Mouse (Mus musculus): Measurements from ENCODE around the gene Nt5c1b.

The Nt5c1b gene

DNA sequence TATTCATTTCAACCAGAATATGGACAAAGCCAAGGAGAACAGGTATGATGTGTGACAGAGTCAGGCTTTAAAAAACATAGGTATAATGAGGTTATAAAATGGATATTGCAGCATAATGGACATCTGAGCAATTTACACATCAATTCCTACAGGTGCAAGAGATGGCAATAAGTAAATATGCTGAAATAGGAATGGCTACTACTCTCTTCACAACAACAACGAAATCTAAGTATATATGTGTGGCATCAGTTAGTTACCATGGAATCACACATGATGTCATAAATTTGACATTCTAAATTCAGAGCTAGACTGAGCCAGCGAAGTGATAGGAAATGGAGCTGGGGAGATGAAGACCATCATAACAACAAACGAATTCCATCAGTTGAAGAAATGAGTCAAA, at the start of gene Nt5c1b:
Gene Nt5c1b, plus strand, starts transcription at position 301 of the 400 bp plus-strand sequence.
- in situ Hi-C loops (cut with MboI) = no loop called here

DNA sequence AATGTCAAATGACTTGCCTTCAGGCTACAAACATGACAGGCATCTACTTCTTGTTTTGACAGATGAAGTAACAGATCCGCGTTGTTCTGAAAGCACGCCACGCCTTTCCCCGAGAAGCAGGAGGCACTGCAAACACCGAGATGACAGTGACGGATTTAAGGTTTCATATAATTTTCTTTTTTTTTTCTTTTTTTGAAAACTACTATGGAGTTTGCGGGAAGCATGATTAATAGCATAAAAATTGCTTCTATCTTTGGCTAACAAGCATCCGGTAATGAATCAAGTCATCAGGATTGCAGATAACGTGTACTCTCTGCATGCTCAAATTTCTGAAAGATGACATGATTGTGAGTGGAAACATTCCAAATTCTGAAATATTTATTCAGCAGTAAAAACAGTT, 42.1 kb upstream of the Nt5c1b start:
- in situ Hi-C loops (cut with MboI) = no loop called here

DNA sequence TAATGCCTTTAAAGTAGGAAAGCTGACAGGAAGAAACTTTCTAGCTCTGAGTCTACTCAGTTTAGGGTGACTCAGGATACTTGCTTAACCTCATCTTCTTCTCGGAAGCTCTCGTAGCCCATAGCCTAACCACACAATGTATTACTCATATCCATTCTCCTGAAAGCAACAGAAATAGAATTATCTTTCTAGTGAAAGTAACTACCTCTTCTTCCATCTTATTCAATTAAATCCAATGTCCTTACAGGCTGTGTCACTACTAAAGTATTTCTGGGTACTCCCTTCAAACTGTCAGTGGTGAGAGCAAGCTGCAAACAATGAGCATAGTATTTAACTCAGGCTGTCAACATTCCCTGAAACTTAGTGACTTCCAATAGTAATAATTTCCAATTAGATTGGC, 40.3 kb upstream of the Nt5c1b start:
- in situ Hi-C loops (cut with MboI) = no loop called here

DNA sequence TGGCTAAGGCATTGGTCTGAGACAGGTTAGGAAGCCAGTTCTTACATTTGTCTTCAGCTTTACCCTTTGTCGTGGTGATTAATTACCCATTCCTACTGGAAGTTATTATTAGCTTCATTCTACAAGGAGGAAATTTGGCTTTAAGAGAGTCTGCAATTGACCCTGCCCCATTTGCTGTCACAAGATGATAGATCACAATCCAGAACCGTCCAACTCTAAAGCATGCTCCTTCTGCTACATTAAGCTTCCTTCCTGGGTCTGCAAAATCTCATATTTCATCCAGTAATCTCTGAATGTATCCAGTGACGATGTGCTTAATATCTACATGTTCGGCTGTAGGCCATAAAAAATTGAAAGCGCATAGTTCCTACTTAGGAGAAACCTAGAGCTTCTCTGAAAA, 29.2 kb upstream of the Nt5c1b start:
- in situ Hi-C loops (cut with MboI) = no loop called here

DNA sequence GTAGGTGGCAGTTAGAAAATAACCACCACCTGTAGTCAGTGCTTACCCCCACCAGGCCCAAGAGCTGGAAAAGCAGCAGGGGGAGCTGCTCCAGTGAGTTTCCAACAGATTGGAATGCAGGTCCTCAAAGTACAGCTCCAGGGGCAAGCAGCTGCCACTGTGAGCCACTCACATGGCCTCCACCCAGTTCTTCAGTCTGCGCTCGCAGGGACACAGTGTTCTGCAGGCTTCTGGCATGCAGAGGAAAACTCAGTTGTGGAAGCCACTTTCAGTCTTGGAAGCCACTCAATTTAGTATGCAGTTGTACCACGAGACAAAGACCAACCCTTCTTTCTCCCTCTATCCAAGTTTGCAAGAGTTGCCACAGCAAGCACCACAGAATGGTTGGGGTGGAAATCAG, 19.1 kb upstream of the Nt5c1b start:
- in situ Hi-C loops (cut with MboI) = no loop called here

DNA sequence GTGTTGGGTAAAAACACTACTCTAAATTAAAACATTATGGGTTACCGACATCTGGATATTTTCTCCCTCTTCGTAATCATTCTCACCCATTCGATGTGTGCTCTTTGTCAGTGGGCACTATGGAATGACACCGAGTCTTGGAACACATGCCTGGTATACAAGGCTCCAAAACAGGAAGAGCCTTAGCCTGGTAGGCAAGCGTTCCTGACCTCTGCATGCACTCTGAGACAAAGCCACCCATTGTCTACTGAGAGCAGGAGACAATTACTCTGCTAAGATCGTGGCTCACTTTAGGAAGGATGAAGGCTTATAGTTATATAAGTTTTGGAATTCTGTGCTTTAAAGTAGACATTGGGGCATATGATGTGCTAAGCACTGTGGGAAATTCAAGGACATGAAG, 12.0 kb upstream of the Nt5c1b start:
- in situ Hi-C loops (cut with MboI) = no loop called here

DNA sequence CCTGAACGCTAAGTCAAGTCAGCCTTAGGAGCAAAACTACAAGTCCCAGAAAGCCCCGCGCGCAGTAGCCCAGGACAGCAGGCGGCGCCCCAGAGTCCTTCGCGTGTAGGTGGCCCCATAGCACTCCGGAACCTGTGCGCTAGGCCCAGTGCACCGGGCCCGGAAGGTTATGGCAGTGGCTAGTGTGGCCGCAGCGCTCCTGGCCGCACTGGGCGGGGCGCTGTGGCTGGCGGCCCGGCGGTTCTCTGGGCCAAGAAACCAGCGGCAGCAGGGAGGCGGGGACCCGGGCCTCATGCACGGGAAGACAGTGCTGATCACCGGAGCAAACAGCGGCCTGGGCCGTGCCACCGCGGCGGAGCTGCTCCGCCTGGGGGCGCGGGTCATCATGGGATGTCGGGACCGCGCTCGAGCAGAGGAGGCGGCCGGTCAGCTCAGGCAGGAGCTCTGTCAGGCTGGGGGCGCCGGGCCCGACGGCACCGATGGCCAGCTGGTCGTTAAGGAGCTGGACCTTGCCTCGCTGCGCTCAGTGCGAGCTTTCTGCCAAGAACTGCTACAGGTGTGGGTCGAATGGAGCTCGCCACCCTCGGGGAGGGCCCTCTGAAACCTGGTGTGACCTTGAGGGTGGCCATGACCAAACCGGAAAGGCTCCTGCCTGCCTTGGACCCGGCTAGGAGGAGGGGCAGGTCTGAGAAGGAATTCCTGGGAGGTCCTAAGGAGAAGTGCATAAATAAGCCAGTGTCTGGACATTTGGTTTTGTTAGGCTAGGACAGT, 21.1 kb downstream of the Nt5c1b start, which contains the start of gene Rdh14:
Gene Rdh14, plus strand, starts transcription at position 102 of the 771 bp plus-strand sequence.
- in situ Hi-C loops (cut with MboI) = no loop called here

DNA sequence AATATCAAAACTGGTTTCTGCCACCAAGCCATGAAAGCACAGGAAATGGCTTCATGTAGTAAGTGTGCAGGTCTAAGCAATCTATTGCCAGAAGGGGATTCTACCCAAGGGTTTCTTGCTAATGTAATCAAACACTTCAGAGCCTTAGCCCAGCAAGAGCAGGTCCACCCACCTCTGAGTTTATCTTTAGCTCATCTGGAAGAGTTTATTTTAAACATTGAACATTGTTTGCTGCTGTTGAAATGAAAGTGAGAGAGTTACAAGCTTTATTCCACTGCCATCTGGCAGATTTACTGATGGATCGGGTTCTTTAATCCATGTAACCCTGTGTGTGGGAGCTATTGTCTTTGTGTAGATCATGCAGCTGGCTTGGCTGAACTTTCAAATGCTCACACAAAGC, 31.0 kb downstream of the Nt5c1b start:
- in situ Hi-C loops (cut with MboI) = no loop called here

DNA sequence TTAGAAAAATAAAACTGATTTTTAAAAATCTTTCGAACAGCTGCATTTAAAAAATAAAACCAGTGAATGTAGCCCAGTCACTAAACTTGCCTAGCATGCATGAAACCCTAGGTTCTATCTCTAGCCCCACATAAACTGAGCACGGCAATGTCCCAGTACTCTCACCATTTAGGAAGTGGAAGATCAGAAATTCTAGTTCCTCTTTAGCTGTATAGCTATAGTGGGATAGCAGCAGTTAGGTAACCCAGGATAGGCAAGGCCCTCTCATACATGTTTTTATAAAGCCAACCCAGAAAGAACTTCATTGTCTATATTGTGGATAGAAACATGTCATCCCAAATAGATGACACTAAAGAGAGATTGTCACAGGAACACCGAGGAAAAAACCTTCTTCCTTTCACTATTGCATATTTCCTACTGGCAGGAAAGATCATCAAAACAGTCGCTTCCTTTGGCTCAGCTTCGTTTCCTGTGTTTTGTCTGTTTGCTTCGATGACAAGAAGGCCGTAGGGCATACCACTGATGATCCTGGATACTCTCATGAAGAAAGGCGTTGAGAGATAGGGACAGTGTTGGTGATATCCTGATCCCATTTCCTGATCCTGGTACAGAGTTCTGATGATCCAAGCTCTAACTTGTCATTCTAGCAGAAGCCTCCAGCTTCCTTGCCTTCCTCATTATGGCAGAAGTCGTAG, 32.8 kb downstream of the Nt5c1b start:
- in situ Hi-C loops (cut with MboI) = no loop called here

DNA sequence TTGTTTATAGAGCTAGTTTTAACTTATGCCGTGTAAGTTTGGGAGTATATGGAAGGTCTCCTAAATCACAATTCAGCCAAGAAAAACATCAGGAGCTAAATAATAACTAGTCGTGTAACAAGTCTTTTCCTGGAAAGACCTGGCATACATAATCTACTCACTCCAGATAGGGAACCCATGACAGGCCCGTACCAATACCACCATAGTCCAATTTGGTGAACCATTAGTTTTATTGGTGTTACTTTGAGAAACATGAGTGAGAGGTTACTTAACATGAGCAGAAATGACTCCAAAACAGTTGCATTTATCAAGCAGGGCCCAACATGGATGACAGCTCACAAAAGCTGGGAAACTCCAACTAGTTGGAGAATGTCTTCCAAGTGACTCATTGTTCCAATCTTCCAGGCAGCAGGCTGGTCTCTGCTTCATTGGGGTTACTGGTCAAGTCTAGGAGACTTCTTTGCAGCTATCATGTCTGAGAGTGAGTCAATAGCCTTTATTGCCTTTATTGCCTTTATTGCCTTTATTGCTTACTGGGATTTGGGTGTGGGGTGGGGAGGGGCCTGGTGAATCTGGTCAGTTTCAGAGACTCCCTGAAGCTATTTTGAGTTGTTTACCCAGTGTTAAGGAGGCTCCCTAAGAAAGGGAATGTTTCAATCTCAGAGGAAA, 40.9 kb downstream of the Nt5c1b start:
- in situ Hi-C loops (cut with MboI) = no loop called here

DNA sequence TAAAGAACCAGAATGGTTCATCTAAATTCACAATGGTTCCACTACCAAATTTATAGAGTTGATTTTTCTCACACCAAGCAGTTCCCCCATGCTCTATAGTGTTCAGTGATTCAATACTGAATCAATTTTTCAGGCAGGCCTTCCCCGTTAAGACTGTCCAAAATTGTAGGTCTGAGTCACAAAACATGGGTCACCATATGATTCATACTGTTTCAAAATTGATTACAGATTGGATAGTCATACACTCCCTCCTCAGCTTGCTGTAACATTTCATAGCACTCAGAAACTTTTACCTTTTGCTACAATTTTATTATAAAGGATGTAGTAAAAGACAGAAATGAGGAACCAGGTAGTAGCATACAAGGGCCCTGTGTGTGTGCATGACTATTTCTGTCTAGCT, 41.7 kb downstream of the Nt5c1b start:
- in situ Hi-C loops (cut with MboI) = no loop called here

DNA sequence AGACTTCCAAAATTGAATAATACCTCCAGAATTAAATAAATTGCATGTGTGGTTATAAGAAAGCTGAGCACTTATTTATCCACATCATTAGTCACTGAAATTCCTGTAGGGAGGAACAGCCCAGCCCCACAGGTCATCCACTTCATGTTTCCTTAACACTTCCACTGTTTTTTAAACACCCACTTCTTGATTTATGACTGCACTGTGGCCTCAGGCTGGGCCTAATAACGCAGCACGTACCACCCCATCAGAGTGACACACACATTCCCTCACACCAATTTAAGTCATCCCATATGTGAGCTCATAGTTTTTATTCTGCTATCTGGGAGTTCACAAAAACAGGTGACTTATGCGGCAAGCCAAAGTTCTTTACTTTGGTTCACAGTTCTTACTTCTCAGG, 52.6 kb downstream of the Nt5c1b start:
- in situ Hi-C loops (cut with MboI) = no loop called here

DNA sequence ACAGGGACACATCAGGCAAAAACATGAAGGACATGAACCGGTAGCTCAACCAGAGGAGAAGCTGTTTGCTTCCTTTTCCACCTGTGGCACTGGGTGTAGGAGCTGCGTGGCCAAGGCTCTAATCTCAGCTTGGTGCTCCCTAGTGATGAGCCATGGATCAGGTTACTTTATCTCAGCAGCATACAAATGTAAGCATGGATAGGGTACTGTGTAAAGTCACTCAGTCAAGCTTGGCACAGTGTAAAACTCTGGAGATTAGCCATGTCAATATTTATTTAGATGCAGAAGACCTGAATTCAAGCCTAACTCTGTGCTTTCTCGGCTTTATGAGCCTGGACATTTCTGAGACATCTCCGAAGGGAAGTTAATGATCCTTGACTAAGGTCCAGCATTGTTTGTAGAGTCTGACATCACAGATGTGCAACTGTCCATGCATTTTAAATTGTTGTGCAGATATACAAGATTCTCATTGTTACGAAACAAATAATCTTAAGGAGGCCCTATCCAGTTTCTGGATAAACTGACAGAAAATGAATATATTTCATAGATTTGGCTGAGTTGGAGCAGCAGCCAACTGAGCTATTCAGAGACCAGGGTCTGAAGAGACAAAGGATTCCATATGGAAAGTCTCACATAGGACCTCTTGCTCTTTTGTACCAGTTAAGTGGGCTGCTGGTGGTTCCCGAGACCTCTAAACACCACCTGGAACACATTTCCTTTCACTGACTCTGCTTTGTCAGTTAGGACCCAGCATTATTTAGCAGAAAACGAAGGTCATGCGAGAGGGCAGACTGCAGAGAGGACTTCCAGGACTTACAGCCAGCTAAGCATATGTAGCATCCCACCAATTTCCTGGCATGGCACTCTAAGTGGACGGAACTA, 56.5 kb downstream of the Nt5c1b start:
- in situ Hi-C loops (cut with MboI) = no loop called here

DNA sequence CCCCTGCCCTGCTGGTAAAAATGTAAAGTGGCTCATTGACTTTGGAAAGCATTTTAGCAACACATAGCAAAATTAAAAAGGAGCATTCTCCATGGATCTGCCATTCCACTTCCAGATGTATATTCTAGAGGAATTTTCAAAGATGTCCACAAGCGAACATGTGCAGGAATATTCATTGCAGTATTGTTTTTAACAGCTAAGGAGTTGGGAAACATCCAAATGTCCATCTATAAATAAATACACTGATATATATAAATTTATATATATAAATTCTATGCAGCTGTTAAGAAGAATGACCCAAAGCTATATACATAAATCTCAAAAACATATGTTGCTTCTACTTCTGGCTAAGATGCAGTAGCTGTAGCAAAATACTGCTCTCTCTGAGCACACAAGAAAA, 61.2 kb downstream of the Nt5c1b start:
- in situ Hi-C loops (cut with MboI) = loop anchor here (10.0 kb wide), 1 partner anchor 1376 kb away; no protein-coding TSS in a partner anchor

DNA sequence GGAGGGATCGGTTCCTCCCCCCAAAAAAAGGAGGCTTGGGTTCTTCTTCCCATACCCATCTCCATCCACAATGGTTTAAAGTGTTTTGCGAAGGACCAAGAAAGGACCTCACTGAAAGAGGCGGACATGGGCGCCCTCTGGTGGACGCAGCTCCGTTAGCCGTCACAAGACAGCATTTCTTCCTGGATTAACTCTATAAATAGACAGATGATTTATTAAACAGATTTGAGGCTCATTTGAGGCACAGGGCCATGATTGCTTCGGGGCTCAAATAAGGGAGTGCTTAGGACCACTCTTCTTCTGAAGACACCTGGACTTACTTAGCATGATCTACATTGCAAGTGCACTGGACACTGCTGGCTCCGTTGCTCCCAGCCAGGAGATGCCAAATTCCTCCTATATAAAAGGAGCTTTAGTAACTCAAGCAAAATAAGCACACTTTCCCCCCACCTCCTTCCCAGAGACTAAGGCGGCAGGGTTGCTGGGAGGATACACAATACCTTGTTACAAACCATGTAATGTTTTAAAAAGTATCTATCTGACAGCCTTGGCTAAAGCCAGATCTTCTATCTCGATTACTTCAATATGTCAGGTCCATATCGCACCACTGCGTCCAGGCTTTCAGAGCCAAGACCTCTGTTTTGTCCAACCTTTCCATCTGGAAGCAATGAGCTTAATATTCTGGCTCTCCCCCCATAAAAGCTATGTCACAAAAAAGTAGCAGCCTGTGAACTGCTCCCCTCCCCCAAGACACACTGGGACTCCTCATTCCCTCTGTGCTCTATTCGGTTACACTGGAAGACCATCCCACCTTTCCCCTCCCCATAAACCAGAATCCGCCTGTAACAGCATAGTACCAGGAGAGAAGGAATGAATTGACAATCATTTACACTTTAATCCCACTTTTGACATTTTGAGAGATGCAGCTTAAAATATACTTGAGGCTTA, 68.6 kb downstream of the Nt5c1b start:
- in situ Hi-C loops (cut with MboI) = loop anchor here (10.0 kb wide), 1 partner anchor 1384 kb away; no protein-coding TSS in a partner anchor
